Mouse (Mus musculus) kidney, adult 10 weeks (tissue): ENCODE results near the gene Hsd17b14. TPM values are rescaled to one million over a fixed set of nuclear protein-coding genes. Genes with fewer than 3 reads are reported as not detected.

ENCODE experiments used
- polyA plus RNA-seq: library from polyadenylated mRNA; stranded (reverse); fragments of 350-450 nt; fragmentation: Illumina TruSeq; extraction: RNeasy Lipid Tissue Mini Kit (QIAGEN cat#74804); gene quantifications from one replicate; pipeline ENCODE4 v1.2.3, GENCODE M21; 2014; ENCODE audit warnings: low read depth, low replicate concordance

Gene Hsd17b14
- 5.9 TPM for polyA plus RNA-seq

GRCm38 (mm10) chr7:45554744-45555143 lies at the start of gene Hsd17b14:
TSS of gene Hsd17b14 (plus strand) at chr7:45554893.

GRCm38 (mm10) chr7:45509912-45510787 lies 44.5 kb upstream of the Hsd17b14 start, which contains the start of gene Nucb1:
TSS of gene Nucb1 (minus strand) at chr7:45510406.

GRCm38 (mm10) chr7:45525809-45526473 lies 28.8 kb upstream of the Hsd17b14 start, which contains the start of the genes Ppp1r15a and Plekha4:
TSS of gene Ppp1r15a (minus strand) at chr7:45526268.
TSS of gene Plekha4 (plus strand) at chr7:45526330.

GRCm38 (mm10) chr7:45570103-45570741 lies 15.5 kb downstream of the Hsd17b14 start, which contains the start of gene Bcat2:
TSS of gene Bcat2 (plus strand) at chr7:45570153.

GRCm38 (mm10) chr7:45617042-45617695 lies 62.5 kb downstream of the Hsd17b14 start, which contains the start of gene Fut1:
TSS of gene Fut1 (plus strand) at chr7:45617289.

Other genes with a start within 250 kb of the Hsd17b14 start
- 0.24 TPM for gene Trpm4, start 221.1 kb upstream of the Hsd17b14 start, polyA plus RNA-seq
- not detected for gene Hrc, start 219.6 kb upstream of the Hsd17b14 start, polyA plus RNA-seq
- gene Ppfia3, start 187.9 kb upstream of the Hsd17b14 start, polyA plus RNA-seq: not detected
- not detected for gene Lin7b, start 184.3 kb upstream of the Hsd17b14 start, polyA plus RNA-seq
- 40.0 TPM for gene Snrnp70, start 159.2 kb upstream of the Hsd17b14 start, polyA plus RNA-seq
- gene Kcna7, start 149.2 kb upstream of the Hsd17b14 start, polyA plus RNA-seq: not detected
- 0.53 TPM for gene Ntf5, start 141.2 kb upstream of the Hsd17b14 start, polyA plus RNA-seq
- gene Lhb, start 134.1 kb upstream of the Hsd17b14 start, polyA plus RNA-seq: not detected
- gene Gys1, start 120.0 kb upstream of the Hsd17b14 start, polyA plus RNA-seq: 5.7 TPM
- 0.36 TPM for gene Ruvbl2, start 116.8 kb upstream of the Hsd17b14 start, polyA plus RNA-seq
- 9.1 TPM for gene Ftl1, start 95.0 kb upstream of the Hsd17b14 start, polyA plus RNA-seq
- gene Bax, start 88.0 kb upstream of the Hsd17b14 start, polyA plus RNA-seq: 0.65 TPM
- gene Tulp2, start 73.0 kb upstream of the Hsd17b14 start, polyA plus RNA-seq: not detected
- gene Gm45808, start 68.1 kb upstream of the Hsd17b14 start, polyA plus RNA-seq: not detected
- gene Dhdh, start 66.1 kb upstream of the Hsd17b14 start, polyA plus RNA-seq: 13.6 TPM
- 44.8 TPM for gene Nucb1, start 44.5 kb upstream of the Hsd17b14 start, polyA plus RNA-seq
- 0.97 TPM for gene Ppp1r15a, start 28.6 kb upstream of the Hsd17b14 start, polyA plus RNA-seq
- not detected for gene Plekha4, start 28.6 kb upstream of the Hsd17b14 start, polyA plus RNA-seq
- 3.6 TPM for gene Bcat2, start 15.3 kb downstream of the Hsd17b14 start, polyA plus RNA-seq
- gene Fgf21, start 60.6 kb downstream of the Hsd17b14 start, polyA plus RNA-seq: not detected
- 0.16 TPM for gene Fut1, start 62.4 kb downstream of the Hsd17b14 start, polyA plus RNA-seq
- gene Izumo1, start 66.9 kb downstream of the Hsd17b14 start, polyA plus RNA-seq: not detected
- gene Rasip1, start 72.6 kb downstream of the Hsd17b14 start, polyA plus RNA-seq: not detected
- gene Mamstr, start 85.1 kb downstream of the Hsd17b14 start, polyA plus RNA-seq: not detected
- not detected for gene Fut2, start 111.5 kb downstream of the Hsd17b14 start, polyA plus RNA-seq
- not detected for gene Ntn5, start 129.1 kb downstream of the Hsd17b14 start, polyA plus RNA-seq
- gene Sec1, start 139.5 kb downstream of the Hsd17b14 start, polyA plus RNA-seq: not detected
- gene Car11, start 144.9 kb downstream of the Hsd17b14 start, polyA plus RNA-seq: not detected
- gene Dbp, start 150.2 kb downstream of the Hsd17b14 start, polyA plus RNA-seq: 1.5 TPM
- gene Rpl18, start 160.6 kb downstream of the Hsd17b14 start, polyA plus RNA-seq: 0.65 TPM
- gene Sphk2, start 163.1 kb downstream of the Hsd17b14 start, polyA plus RNA-seq: 0.32 TPM
- not detected for gene Fam83e, start 166.3 kb downstream of the Hsd17b14 start, polyA plus RNA-seq
- gene Spaca4, start 170.9 kb downstream of the Hsd17b14 start, polyA plus RNA-seq: not detected
- not detected for gene Lmtk3, start 228.8 kb downstream of the Hsd17b14 start, polyA plus RNA-seq
- not detected for gene Sult2b1, start 229.8 kb downstream of the Hsd17b14 start, polyA plus RNA-seq